Mouse (Mus musculus): ENCODE data around the gene 1700025C18Rik. TPM values are rescaled to one million over a fixed set of nuclear protein-coding genes. Genes with fewer than 3 reads are reported as not detected.
A peak's percentile ranks its signal among the peaks of the same experiment; 100 is the strongest.

The 1700025C18Rik gene
- polyA plus RNA-seq, 1 experiment from 2014 or later: not detected

DNA sequence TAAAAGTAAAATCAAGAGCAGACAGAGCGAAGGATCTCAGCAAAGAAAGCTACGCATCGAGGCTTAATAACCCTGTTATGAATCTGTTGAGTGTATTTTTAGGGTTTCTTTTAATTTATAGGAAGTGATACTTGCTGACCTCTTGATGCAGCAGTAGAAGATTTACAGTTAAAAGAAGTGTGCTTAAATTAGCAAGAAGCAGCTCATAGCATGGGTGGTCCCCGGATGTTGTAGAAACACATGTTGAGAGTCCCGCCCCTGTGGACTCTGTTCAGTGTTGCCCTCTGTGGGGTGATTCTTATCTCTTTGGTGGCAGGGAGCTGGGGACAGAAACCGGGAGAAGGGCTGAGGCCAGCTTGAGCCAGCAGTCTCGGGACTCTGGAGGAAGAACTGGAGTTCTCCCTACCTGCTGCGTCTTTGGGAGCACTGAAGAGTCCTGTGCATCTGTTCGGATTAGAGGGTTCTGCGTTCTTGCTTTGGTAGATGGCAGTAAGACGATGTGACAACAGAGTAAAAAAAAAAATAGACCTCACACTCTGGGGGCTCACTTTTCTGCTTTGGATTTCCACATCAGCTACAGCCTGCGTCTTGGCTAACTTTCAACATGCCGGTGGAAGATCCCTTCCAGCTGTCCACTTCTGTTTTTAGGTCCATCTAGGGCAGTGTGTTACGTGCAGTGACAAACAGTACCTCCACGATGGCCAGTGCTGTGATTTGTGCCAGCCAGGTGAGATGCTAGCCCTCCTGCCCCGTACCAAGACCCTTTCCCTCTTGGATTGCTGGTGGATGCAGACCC is 28.7 kb downstream of the 1700025C18Rik start:
- ATAC-seq (replicated peaks; ENCODE audit: insufficient number of reproducible peaks, low FRiP score, low TSS enrichment, low read depth) (no peak), DNase-seq (ENCODE audit: low spot score) (no peak)
- WGBS: 81% methylated on average over 16 of the region's 16 CpGs
- Histone ChIP-seq H3K36me3 (replicated peaks; ENCODE audit: control insufficient read depth, insufficient read depth, low read depth, low read length) (no peaks in the 10 kb centered on the region), H3K4me2 (ENCODE audit: low read depth, low read length) (no peak overlapping the region), H3K4me3 (ENCODE audit: low read depth, low read length) (no peak overlapping the region), H3K27ac (replicated peaks; ENCODE audit: low read depth, low read length) (no peak overlapping the region), H3K9ac (replicated peaks; ENCODE audit: low read length) (no peak overlapping the region), H3K4me1 (ENCODE audit: control insufficient read depth, insufficient read depth, low read length) (no peaks in the 10 kb centered on the region), H3K9me3 (replicated peaks; ENCODE audit: control insufficient read depth, low read length) (no peaks in the 10 kb centered on the region), H3K27me3 (ENCODE audit: control insufficient read depth, insufficient read depth, low read length) (no peaks in the 10 kb centered on the region)

DNA sequence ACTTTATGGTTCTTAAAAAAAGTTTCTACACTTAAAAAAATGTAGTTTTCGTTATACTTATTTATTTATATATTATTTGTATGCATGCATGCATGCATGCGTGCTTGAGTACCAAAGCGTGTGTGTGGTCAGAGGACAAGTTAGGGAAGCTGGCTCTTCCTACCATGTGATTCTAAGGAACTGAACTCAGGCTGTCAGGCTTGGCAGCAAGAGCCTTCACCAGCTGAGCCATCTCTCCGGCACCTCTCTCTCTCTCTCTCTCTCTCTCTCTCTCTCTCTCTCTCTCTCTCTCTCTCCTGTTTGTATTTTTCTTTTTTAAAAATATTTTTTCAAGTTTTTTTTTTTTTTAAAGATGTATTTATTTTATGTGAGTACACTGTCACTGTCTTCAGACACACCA is 30.6 kb downstream of the 1700025C18Rik start:
- Histone ChIP-seq H3K27ac (replicated peaks; ENCODE audit: low read depth, low read length) (no peak overlapping the region), H3K27me3 (ENCODE audit: control insufficient read depth, insufficient read depth, low read length) (peaks cover 6% of the 10 kb centered on the region; the same call in 1 of the 2 replicates), H3K36me3 (replicated peaks; ENCODE audit: control insufficient read depth, insufficient read depth, low read depth, low read length) (no peaks in the 10 kb centered on the region), H3K9ac (replicated peaks; ENCODE audit: low read length) (no peak overlapping the region), H3K4me1 (ENCODE audit: control insufficient read depth, insufficient read depth, low read length) (no peaks in the 10 kb centered on the region), H3K4me3 (ENCODE audit: low read depth, low read length) (no peak overlapping the region), H3K4me2 (ENCODE audit: low read depth, low read length) (no peak overlapping the region), H3K9me3 (replicated peaks; ENCODE audit: control insufficient read depth, low read length) (no peaks in the 10 kb centered on the region)
- DNase-seq (ENCODE audit: low spot score) (no peak), ATAC-seq (replicated peaks; ENCODE audit: insufficient number of reproducible peaks, low FRiP score, low TSS enrichment, low read depth) (no peak)
- 93% methylated on average over 4 of the region's 4 CpGs for WGBS

DNA sequence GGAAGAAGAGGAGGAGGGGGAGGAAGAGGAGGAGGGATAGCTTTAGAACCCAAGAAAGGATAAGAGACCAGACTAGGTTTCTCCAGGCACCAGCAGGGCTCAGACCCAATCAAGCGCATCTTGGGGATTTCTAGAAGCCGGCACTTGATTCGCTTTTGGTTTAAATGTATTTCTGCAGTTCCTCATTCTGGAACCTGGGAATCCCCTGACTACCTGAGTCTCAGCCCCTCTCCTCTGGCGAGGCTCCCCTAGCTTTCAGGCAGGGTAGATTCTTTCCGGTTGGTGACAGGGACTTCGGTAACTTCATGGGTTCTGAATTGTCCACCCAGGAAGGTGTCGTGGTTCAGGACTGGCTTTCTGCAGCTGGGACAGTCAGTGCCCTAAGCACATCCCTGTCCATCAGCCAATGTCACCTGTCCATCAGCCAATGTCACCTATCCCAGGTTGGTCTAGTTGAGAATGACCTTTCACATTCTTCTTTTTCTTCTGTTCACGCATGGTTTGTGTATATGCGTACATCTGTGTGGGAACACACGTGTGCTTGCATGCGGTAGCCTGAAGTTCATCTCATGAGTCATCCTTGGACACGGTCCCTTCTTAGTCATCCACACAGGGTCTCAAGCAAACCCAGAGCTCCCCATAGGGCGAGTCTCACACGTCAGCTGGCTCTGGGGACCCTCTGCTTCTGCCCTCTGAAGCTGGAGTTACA is 34.0 kb downstream of the 1700025C18Rik start:
- WGBS: 80% methylated on average over 14 of the region's 14 CpGs
- no peak overlapping the region for H3K4me3 ChIP-seq (ENCODE audit: low read depth, low read length)
- H3K9ac ChIP-seq (replicated peaks; ENCODE audit: low read length): no peak overlapping the region
- ATAC-seq (replicated peaks; ENCODE audit: insufficient number of reproducible peaks, low FRiP score, low TSS enrichment, low read depth): no peak
- no peak for DNase-seq (ENCODE audit: low spot score)
- no peaks in the 10 kb centered on the region for H3K9me3 ChIP-seq (replicated peaks; ENCODE audit: control insufficient read depth, low read length)
- H3K27me3 ChIP-seq (ENCODE audit: control insufficient read depth, insufficient read depth, low read length): peaks cover 6% of the 10 kb centered on the region; the same call in 1 of the 2 replicates
- H3K27ac ChIP-seq (replicated peaks; ENCODE audit: low read depth, low read length): no peak overlapping the region
- H3K4me2 ChIP-seq (ENCODE audit: low read depth, low read length): no peak overlapping the region
- H3K4me1 ChIP-seq (ENCODE audit: control insufficient read depth, insufficient read depth, low read length): no peaks in the 10 kb centered on the region
- H3K36me3 ChIP-seq (replicated peaks; ENCODE audit: control insufficient read depth, insufficient read depth, low read depth, low read length): no peaks in the 10 kb centered on the region

DNA sequence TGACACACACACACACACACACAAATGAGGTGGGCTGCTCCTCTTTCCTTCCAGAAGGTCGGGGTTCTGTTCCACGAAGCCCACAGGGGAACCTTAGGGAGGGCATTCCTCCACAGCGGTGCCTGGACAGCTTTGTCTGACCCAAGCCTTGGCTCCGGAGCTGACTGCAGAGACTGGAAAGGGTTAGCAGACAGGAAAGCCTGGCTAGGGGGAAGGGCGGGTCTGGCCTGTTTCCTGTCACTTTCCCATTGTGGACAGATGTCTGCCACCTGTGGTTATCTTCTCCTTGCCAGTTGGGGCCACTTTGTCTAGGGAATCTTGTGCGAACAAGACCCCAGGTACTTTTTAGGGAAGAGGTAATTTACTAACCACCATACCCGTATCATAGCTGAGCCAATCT is 34.6 kb downstream of the 1700025C18Rik start:
- 7% methylated on average over 7 of the region's 7 CpGs for WGBS

DNA sequence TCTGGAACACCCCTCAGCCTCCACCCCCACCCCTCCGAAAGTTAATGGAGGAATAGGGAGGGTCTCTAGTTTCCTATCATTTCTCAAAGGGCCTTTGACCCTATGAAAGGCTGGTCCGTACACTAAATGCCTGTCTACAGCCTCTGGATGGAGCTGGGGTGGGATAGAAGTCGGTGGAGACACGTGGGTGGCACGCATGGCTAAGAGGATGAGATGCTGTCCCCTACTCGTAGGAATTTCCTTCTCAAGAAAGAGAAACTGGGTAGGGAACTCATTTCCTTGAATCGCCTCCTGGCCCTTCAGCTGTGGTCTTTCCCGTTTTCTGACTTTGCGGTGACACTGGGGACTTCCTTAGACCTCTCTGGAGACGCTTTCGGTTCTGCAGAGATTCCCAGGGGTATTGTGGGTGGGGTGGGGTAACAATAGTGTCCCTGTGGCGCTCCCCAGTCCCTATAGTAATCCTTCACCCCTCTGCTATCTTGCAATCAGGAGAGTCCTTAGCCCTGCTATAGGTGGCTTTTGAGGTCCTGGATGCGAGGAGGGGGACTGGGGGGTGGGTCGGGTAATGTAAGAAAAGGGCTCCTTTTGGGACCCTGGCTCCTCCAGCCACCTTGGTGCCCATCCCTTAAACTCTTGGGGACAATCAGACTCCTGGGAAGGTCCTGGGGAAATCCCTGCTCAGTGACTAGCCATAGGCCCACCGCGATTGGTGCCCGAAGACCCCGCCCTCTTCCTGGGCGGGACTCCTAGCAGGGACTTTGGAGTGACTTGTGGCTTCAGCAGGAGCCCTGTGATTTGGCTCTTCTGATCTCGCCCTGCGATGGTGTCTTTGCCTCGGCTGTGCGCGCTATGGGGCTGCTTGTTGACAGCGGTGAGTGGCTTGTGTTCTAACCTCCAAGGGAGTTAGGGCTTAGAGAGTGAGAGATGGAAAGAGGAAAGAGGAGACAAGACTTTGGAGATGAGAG is 35.4 kb downstream of the 1700025C18Rik start, which contains the start of gene Cd40:
TSS of gene Cd40 (plus strand) at position 740 of the 965 bp plus-strand sequence.
- H3K27ac ChIP-seq (replicated peaks; ENCODE audit: low read depth, low read length): no peak within 1 kb of the TSS

More for the DNA sequence above, 34.6 kb downstream of the 1700025C18Rik start:
- no peaks in the 10 kb centered on the region for H3K9me3 ChIP-seq (replicated peaks; ENCODE audit: control insufficient read depth, low read length)
- peaks cover 6% of the 10 kb centered on the region; the same call in 1 of the 2 replicates for H3K27me3 ChIP-seq (ENCODE audit: control insufficient read depth, insufficient read depth, low read length)
- no peaks in the 10 kb centered on the region for H3K36me3 ChIP-seq (replicated peaks; ENCODE audit: control insufficient read depth, insufficient read depth, low read depth, low read length)
- DNase-seq (ENCODE audit: low spot score): peak; percentile 39
- H3K27ac ChIP-seq (replicated peaks; ENCODE audit: low read depth, low read length): no peak overlapping the region
- H3K4me2 ChIP-seq (ENCODE audit: low read depth, low read length): peak overlapping the region; percentile 39
- H3K4me1 ChIP-seq (ENCODE audit: control insufficient read depth, insufficient read depth, low read length): no peaks in the 10 kb centered on the region
- H3K4me3 ChIP-seq (ENCODE audit: low read depth, low read length): peak overlapping the region; percentile 9; the same call in 1 of the 2 replicates
- 0 out of 2 replicates have a peak overlapping the region, but pooled peaks have one; percentile 1 for H3K9ac ChIP-seq (replicated peaks; ENCODE audit: low read length)
- ATAC-seq (replicated peaks; ENCODE audit: insufficient number of reproducible peaks, low FRiP score, low TSS enrichment, low read depth): no peak

DNA sequence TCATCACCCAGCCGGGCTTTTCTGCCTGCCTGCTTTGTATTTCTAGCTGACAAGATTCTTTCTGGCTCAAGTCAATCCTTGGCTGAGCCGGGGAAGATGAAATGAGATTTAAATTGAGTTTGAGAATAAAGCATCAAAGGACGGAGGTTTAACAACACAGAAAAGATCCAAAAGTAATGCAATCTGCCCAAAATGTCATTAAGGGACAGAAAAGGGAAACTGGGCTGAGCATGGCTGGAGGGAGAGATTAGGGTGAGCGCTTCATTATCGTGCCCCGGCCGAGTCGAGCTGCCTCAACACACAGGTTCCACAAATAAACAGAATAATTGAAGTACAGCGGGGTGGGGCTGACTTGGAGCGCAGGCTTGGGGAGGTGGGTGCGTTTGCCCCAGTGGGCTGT is 39.0 kb downstream of the 1700025C18Rik start:
- WGBS: 44% methylated on average over 11 of the region's 11 CpGs
- DNase-seq (ENCODE audit: low spot score) (no peak), ATAC-seq (replicated peaks; ENCODE audit: insufficient number of reproducible peaks, low FRiP score, low TSS enrichment, low read depth) (no peak)
- Histone ChIP-seq H3K36me3 (replicated peaks; ENCODE audit: control insufficient read depth, insufficient read depth, low read depth, low read length) (no peaks in the 10 kb centered on the region), H3K4me1 (ENCODE audit: control insufficient read depth, insufficient read depth, low read length) (no peaks in the 10 kb centered on the region), H3K27me3 (ENCODE audit: control insufficient read depth, insufficient read depth, low read length) (peaks cover 6% of the 10 kb centered on the region; the same call in 1 of the 2 replicates), H3K4me2 (ENCODE audit: low read depth, low read length) (no peak overlapping the region), H3K4me3 (ENCODE audit: low read depth, low read length) (no peak overlapping the region), H3K9me3 (replicated peaks; ENCODE audit: control insufficient read depth, low read length) (no peaks in the 10 kb centered on the region), H3K9ac (replicated peaks; ENCODE audit: low read length) (no peak overlapping the region), H3K27ac (replicated peaks; ENCODE audit: low read depth, low read length) (no peak overlapping the region)

More for the DNA sequence above, 35.4 kb downstream of the 1700025C18Rik start, which contains the start of gene Cd40:
- H3K9me3 ChIP-seq (replicated peaks; ENCODE audit: control insufficient read depth, low read length): no peaks in the 10 kb centered on the region
- 0 out of 2 replicates have a peak within 1 kb of the TSS, but pooled peaks have one; percentile 1 for H3K9ac ChIP-seq (replicated peaks; ENCODE audit: low read length)
- ATAC-seq (replicated peaks; ENCODE audit: insufficient number of reproducible peaks, low FRiP score, low TSS enrichment, low read depth): peak; percentile 71
- H3K4me2 ChIP-seq (ENCODE audit: low read depth, low read length): peak within 1 kb of the TSS; percentile 39
- WGBS: 9% methylated on average over 25 of the region's 25 CpGs
- no peaks in the 10 kb centered on the region for H3K4me1 ChIP-seq (ENCODE audit: control insufficient read depth, insufficient read depth, low read length)
- H3K27me3 ChIP-seq (ENCODE audit: control insufficient read depth, insufficient read depth, low read length): peaks cover 6% of the 10 kb centered on the region; the same call in 1 of the 2 replicates
- peak within 1 kb of the TSS; percentile 9 for H3K4me3 ChIP-seq (ENCODE audit: low read depth, low read length)
- H3K36me3 ChIP-seq (replicated peaks; ENCODE audit: control insufficient read depth, insufficient read depth, low read depth, low read length): no peaks in the 10 kb centered on the region
- peak; percentile 78 for DNase-seq (ENCODE audit: low spot score)

DNA sequence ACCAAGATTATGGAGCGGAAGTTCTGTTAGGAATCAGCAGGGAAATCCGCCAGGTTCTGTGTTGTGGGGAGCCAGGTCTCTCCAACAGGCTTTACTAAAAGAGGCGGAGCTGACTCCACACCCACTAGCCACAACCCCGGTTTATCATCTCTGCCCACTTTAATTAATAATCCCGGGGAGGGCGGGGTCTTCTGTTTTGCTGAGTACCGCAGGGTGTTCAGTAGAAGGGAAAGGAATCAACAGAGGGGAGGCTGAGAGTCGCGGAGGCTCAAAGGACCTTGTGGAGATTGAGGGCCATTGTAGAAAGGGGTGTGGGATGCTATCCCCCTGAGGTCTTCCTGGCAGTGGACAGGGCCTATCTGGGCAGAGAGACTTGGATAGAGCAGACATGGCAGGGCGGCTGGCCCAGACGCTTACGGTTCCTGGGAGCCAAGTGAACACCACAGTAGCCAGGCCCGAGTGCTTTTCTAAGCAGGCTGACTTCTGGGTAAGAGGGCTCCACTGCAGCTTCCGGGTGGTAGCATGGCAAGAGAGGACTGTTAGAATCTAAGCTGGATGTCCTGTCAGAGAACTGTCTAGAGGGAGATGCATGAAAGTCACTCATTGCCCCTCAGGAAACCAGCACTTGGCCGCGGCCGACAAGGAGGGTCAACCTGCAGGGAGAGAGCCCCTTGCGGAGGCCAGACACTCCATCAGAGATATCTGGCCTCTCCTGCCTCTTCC is 39.6 kb downstream of the 1700025C18Rik start:
- no peak overlapping the region for H3K9ac ChIP-seq (replicated peaks; ENCODE audit: low read length)
- peaks cover 5% of the 10 kb centered on the region; the same call in 1 of the 2 replicates for H3K27me3 ChIP-seq (ENCODE audit: control insufficient read depth, insufficient read depth, low read length)
- DNase-seq (ENCODE audit: low spot score): no peak
- H3K4me1 ChIP-seq (ENCODE audit: control insufficient read depth, insufficient read depth, low read length): no peaks in the 10 kb centered on the region
- ATAC-seq (replicated peaks; ENCODE audit: insufficient number of reproducible peaks, low FRiP score, low TSS enrichment, low read depth): no peak
- no peak overlapping the region for H3K4me2 ChIP-seq (ENCODE audit: low read depth, low read length)
- H3K27ac ChIP-seq (replicated peaks; ENCODE audit: low read depth, low read length): no peak overlapping the region
- H3K36me3 ChIP-seq (replicated peaks; ENCODE audit: control insufficient read depth, insufficient read depth, low read depth, low read length): no peaks in the 10 kb centered on the region
- WGBS: 72% methylated on average over 18 of the region's 18 CpGs
- H3K4me3 ChIP-seq (ENCODE audit: low read depth, low read length): no peak overlapping the region
- H3K9me3 ChIP-seq (replicated peaks; ENCODE audit: control insufficient read depth, low read length): no peaks in the 10 kb centered on the region
